Mouse (Mus musculus) layer of hippocampus, adult 6 months (tissue): ENCODE measurements around the gene Gvin1. TPM values are rescaled to one million over a fixed set of nuclear protein-coding genes. Genes with fewer than 3 reads are reported as not detected.

Experiments
- long read RNA-seq, 2 experiments: library from polyadenylated mRNA; unstranded; transcript quantifications; one replicate each; pipeline ENCODE4 v2.0.0; 2019 to 2020
- polyA plus RNA-seq: library from polyadenylated mRNA; unstranded; fragments of <200 nt; fragmentation: Nextera tagmentation; gene quantifications from 2 replicates; pipeline ENCODE4 v1.2.3, GENCODE M21; 2021

Gvin1 gene
- 0.45 TPM in 1 of 2 replicates, not detected in the other for polyA plus RNA-seq
- long read RNA-seq, experiment 1, partial matches to known transcripts, result 0 of 1 reads
- long read RNA-seq, experiment 1, other reads (novel, unspliced or antisense), result 1 of 1 reads
- long read RNA-seq, experiment 2, partial matches to known transcripts, result 0 of 1 reads
- long read RNA-seq, experiment 2, other reads (novel, unspliced or antisense), result 1 of 1 reads

GRCm38 (mm10) chr7:106215177-106215576, at the start of gene Gvin1:
Gvin1 (minus strand) TSS chr7:106215326.

